Mouse (Mus musculus) embryonic fibroblast, embryonic 13.5 days (primary cell): ENCODE measurements at regions not wholly inside any gene's neighbourhood (a gene's known extent, or its start where the extent isn't known, plus 50 kb on each side); places are given as distances from the start of the nearest gene placed in this dataset.

Experiments
- CTCF ChIP-seq: IDR thresholded peaks from 2 replicates; pipeline ENCODE4 v1.5.1; 2011; ENCODE audit warnings: mild to moderate bottlenecking, control low read depth, low read length, moderate library complexity, borderline replicate concordance; ENCODE audit not compliant: insufficient read depth
- POLR2A ChIP-seq: IDR thresholded peaks from 2 replicates; pipeline ENCODE4 v1.6.1; 2011; ENCODE audit warnings: low read depth, mild to moderate bottlenecking, control low read depth, low read length, moderate library complexity

- no peak for TF ChIP-seq POLR2A
- no peak for TF ChIP-seq CTCF
Measured at GRCm38 (mm10) chr8:102499091-102499490, 286.4 kb downstream of the Cdh11 start.
